14 mouse cellular contexts compared by ENCODE assay signal in genomic region chr5:120969703-120970102, GRCm38 (mm10). TPM values are rescaled to one million over a fixed set of nuclear protein-coding genes. Genes with fewer than 3 reads are reported as not detected.
DNase-seq lines count a peak whose midpoint lies in the region; ATAC-seq and TF ChIP-seq lines count a peak whose summit lies in the region.
"Had no signal": no experiment of that assay in that cellular context is flagged by ENCODE, and none has a peak within 500 bp of the region (broad histone marks: within the 10 kb centered on the region; RNA-seq: fewer than 3 reads in every experiment).

No protein-coding gene starts in this region.

- no peaks in the 10 kb centered on the region for H3K36me3 ChIP-seq in kidney, embryonic 16.5 days (ENCODE audit: insufficient read depth, low read length)
- no peaks in the 10 kb centered on the region for H3K36me3 ChIP-seq in intestine, postnatal 0 days (ENCODE audit: control insufficient read depth, insufficient read depth)
- H3K36me3 ChIP-seq: midbrain, embryonic 12.5 days had no signal

- peak; percentile 56 to 74 for DNase-seq in adrenal gland, adult (ENCODE audit: inconsistent age in 2 of 2, low spot score in 1 of 2)
- no peak for DNase-seq in adrenal gland, postnatal 4 days (ENCODE audit: low spot score in 2 of 2)
- DNase-seq in kidney, postnatal 4 days: peak; percentile 16 to 17
- DNase-seq in adrenal gland, postnatal 14 days: peak; percentile 62
- DNase-seq in cerebellum, postnatal 14 days: peak; percentile 85 to 91
- no peak for DNase-seq in thymus, postnatal 10 days (ENCODE audit: low spot score in 2 of 2)
- DNase-seq: thymus, postnatal 36 days had no signal

- H3K27ac ChIP-seq in kidney, embryonic 16.5 days (ENCODE audit: low read length): no peak overlapping the region
- no peak overlapping the region for H3K27ac ChIP-seq in intestine, postnatal 0 days (ENCODE audit: low read depth, low read length)
- H3K27ac ChIP-seq: midbrain, embryonic 12.5 days had no signal

- H3K4me1 ChIP-seq in kidney, embryonic 16.5 days (ENCODE audit: insufficient read depth, low read length): no peaks in the 10 kb centered on the region
- no peaks in the 10 kb centered on the region for H3K4me1 ChIP-seq in intestine, postnatal 0 days (replicated peaks; ENCODE audit: control insufficient read depth, insufficient read depth, low read length)

- no peak overlapping the region for H3K4me2 ChIP-seq in kidney, embryonic 16.5 days (replicated peaks; ENCODE audit: low read depth, low read length)
- no peak overlapping the region for H3K4me2 ChIP-seq in intestine, postnatal 0 days (replicated peaks; ENCODE audit: low read depth)
- H3K4me2 ChIP-seq: midbrain, embryonic 12.5 days had no signal

- 23% methylated on average over 4 of the region's 4 CpGs for WGBS in kidney, embryonic 16.5 days
- WGBS in intestine, postnatal 0 days: 33% methylated on average over 4 of the region's 4 CpGs

- no peak for ATAC-seq in kidney, embryonic 16.5 days (ENCODE audit: low FRiP score, low TSS enrichment)
- no peak for ATAC-seq in intestine, postnatal 0 days
- ATAC-seq: activated CD4-positive, CD25-positive, alpha-beta regulatory T cell, adult 4 months had no signal

- H3K27me3 ChIP-seq in kidney, embryonic 16.5 days (ENCODE audit: insufficient read depth, low read length): no peaks in the 10 kb centered on the region
- H3K27me3 ChIP-seq in intestine, postnatal 0 days (replicated peaks; ENCODE audit: control insufficient read depth, insufficient read depth, low read length): no peaks in the 10 kb centered on the region
- H3K27me3 ChIP-seq: midbrain, embryonic 12.5 days had no signal

- TF ChIP-seq CTCF in intestine, postnatal 0 days (IDR thresholded peaks at IDR 0.05; ENCODE audit: low read depth): no peak

- H3K4me3 ChIP-seq in kidney, embryonic 16.5 days (ENCODE audit: low read length): no peak overlapping the region
- no peak overlapping the region for H3K4me3 ChIP-seq in intestine, postnatal 0 days (ENCODE audit: low read depth, low read length)
- H3K4me3 ChIP-seq: midbrain, embryonic 12.5 days had no signal

- no peak overlapping the region for H3K9ac ChIP-seq in kidney, embryonic 16.5 days (replicated peaks; ENCODE audit: low read length)
- H3K9ac ChIP-seq in intestine, postnatal 0 days (ENCODE audit: low read depth, low read length): no peak overlapping the region
- H3K9ac ChIP-seq: midbrain, embryonic 12.5 days had no signal

- no peaks in the 10 kb centered on the region for H3K9me3 ChIP-seq in kidney, embryonic 16.5 days (ENCODE audit: low read length)
- no peaks in the 10 kb centered on the region for H3K9me3 ChIP-seq in intestine, postnatal 0 days (ENCODE audit: control insufficient read depth)
- H3K9me3 ChIP-seq: midbrain, embryonic 12.5 days had no signal

RNA-seq across cellular contexts. Expression of gene Rph3a, which starts 40.2 kb away (rescaled TPM):
- 1 to 10 TPM; 4.3 to 6.9 TPM for total RNA-seq in adrenal gland, postnatal 4 days (2021)
- 0.05 and 0.08 TPM in 2 replicates for polyA plus RNA-seq in kidney, embryonic 16.5 days (2015; fragmentation: Nextera tagmentation; extraction: Ambion mirVana)
- total RNA-seq in adrenal gland, postnatal 14 days (2021): 2.7 and 3.0 TPM in 2 replicates
- polyA plus RNA-seq in intestine, postnatal 0 days (2015; fragmentation: Nextera tagmentation; extraction: Ambion mirVana): 0.48 and 0.77 TPM in 2 replicates
- polyA plus RNA-seq: activated CD4-positive, CD25-positive, alpha-beta regulatory T cell, adult 4 months; gonadal fat pad, adult 2 months; liver, embryonic 16.5 days had no signal

RNA-seq across cellular contexts. Expression of gene Oas1d, which starts 55.4 kb away (rescaled TPM):
- total RNA-seq in adrenal gland, postnatal 4 days (2021): not detected
- not detected in 2 replicates for polyA plus RNA-seq in kidney, embryonic 16.5 days (2015; fragmentation: Nextera tagmentation; extraction: Ambion mirVana)
- total RNA-seq in adrenal gland, postnatal 14 days (2021): not detected in 2 replicates
- polyA plus RNA-seq in intestine, postnatal 0 days (2015; fragmentation: Nextera tagmentation; extraction: Ambion mirVana): 0.18 and 0.25 TPM in 2 replicates
- polyA plus RNA-seq: gonadal fat pad, adult 2 months; liver, embryonic 16.5 days; midbrain, embryonic 12.5 days; neural tube, embryonic 14.5 days had no signal

Comparison
In these comparisons a context has a peak if more than half of its experiments do, and no peak if none do; other contexts are left out.
1. DNase-seq: peak in adrenal gland, adult (2 of 2), kidney, postnatal 4 days (2 of 2), adrenal gland, postnatal 14 days (single experiment) and cerebellum, postnatal 14 days (2 of 2); none in adrenal gland, postnatal 4 days (0 of 2) and thymus, postnatal 10 days (0 of 2).